Mouse (Mus musculus) C2C12 (cell line): ENCODE measurements around the gene Nnmt.

ENCODE experiments used
- CEBPB ChIP-seq: IDR thresholded peaks from one replicate; pipeline ENCODE4 v1.6.1; 2011; ENCODE audit warnings: low read depth, mild to moderate bottlenecking, control low read depth, moderate library complexity
- CTCF ChIP-seq: IDR thresholded peaks from one replicate; pipeline ENCODE4 v1.5.1; 2011; ENCODE audit not compliant: control insufficient read depth, insufficient read depth, insufficient read length
- FOSL1 ChIP-seq: IDR thresholded peaks from one replicate; pipeline ENCODE4 v1.8.0; 2011; ENCODE audit warnings: mild to moderate bottlenecking, low read length; ENCODE audit not compliant: poor library complexity, insufficient read depth, severe bottlenecking
- MAX ChIP-seq: IDR thresholded peaks from one replicate; pipeline ENCODE4 v1.6.1; 2011; ENCODE audit warnings: mild to moderate bottlenecking, control low read depth
- MYOD1 ChIP-seq: IDR thresholded peaks from one replicate; pipeline ENCODE4 v1.6.1; 2011; ENCODE audit warnings: low read depth; ENCODE audit not compliant: control insufficient read depth, insufficient read length
- MYOG ChIP-seq: IDR thresholded peaks from one replicate; pipeline ENCODE4 v1.6.1; 2011; ENCODE audit not compliant: control insufficient read depth, insufficient read length; ENCODE audit errors: extremely low read depth
- USF1 ChIP-seq: IDR thresholded peaks from one replicate; pipeline ENCODE4 v1.6.1; 2011; ENCODE audit warnings: low read depth, mild to moderate bottlenecking, control low read depth, moderate library complexity

- TF ChIP-seq CTCF (no peak), MYOD1 (no peak), MAX (no peak), CEBPB (no peak), USF1 (no peak), FOSL1 (no peak), MYOG (no peak)
Measured at GRCm38 (mm10) chr9:48559482-48560139, 45.3 kb downstream of the Nnmt start.
